Mouse (Mus musculus) neural tube, embryonic 14.5 days (tissue): ENCODE measurements around the gene H1f0. TPM values are rescaled to one million over a fixed set of nuclear protein-coding genes. Genes with fewer than 3 reads are reported as not detected.

Experiments
- ATAC-seq: fragments of 200-750 bp; cut with Nextera tagmentation; 2 replicates; pipeline ENCODE4 v1.8.0; 2017; ENCODE audit warnings: low read depth, mild to moderate bottlenecking, moderate TSS enrichment, moderate library complexity
- H3K27ac ChIP-seq: fragments of 300-500 bp; sonication (generic); 2 replicates; pipeline ENCODE4 v1.5.1; 2014; ENCODE audit warnings: low read depth, mild to moderate bottlenecking, control low read depth, low read length, moderate library complexity, mixed read lengths
- H3K27me3 ChIP-seq: fragments of 300-500 bp; sonication (generic); 2 replicates; pipeline ENCODE4 v1.6.1; 2014; ENCODE audit warnings: low read length; ENCODE audit not compliant: control insufficient read depth, insufficient read depth
- H3K36me3 ChIP-seq: fragments of 300-500 bp; sonication (generic); 2 replicates; pipeline ENCODE4 v1.6.1; 2014; ENCODE audit warnings: low read length, mixed read lengths; ENCODE audit not compliant: control insufficient read depth, insufficient read depth
- H3K4me1 ChIP-seq: fragments of 300-500 bp; sonication (generic); 2 replicates; pipeline ENCODE4 v1.6.1; 2014; ENCODE audit warnings: low read length; ENCODE audit not compliant: control insufficient read depth, insufficient read depth
- H3K4me2 ChIP-seq: fragments of 300-500 bp; sonication (generic); 2 replicates; pipeline ENCODE4 v1.6.1; 2014; ENCODE audit warnings: mild to moderate bottlenecking, low read depth, low read length, control low read depth
- H3K4me3 ChIP-seq: fragments of 300-500 bp; sonication (generic); 2 replicates; pipeline ENCODE4 v1.5.1; 2014; ENCODE audit warnings: low read depth, low read length, control low read depth, mixed read lengths
- H3K9ac ChIP-seq: fragments of 300-500 bp; sonication (generic); replicated peaks from 2 replicates; pipeline ENCODE4 v1.6.1; 2014; ENCODE audit warnings: low read depth, mild to moderate bottlenecking, control low read depth, low read length, mixed read lengths
- H3K9me3 ChIP-seq: fragments of 300-500 bp; sonication (generic); 2 replicates; pipeline ENCODE4 v1.6.1; 2016; ENCODE audit warnings: low read length; ENCODE audit not compliant: control insufficient read depth
- WGBS: fragments of 180-500 bp; shearing (Covaris S2); extraction: QIAGEN DNeasy Blood & Tissue Kit; methylation state at CpG from one replicate; pipeline ENCODE4 v1.1.7; 2014; 5-methylcytosine and 5-hydroxymethylcytosine counted together
- polyA plus RNA-seq: library from polyadenylated mRNA; unstranded; fragments of >200 nt; fragmentation: Nextera tagmentation; extraction: Ambion mirVana; gene quantifications from 2 replicates; pipeline ENCODE4 v1.2.1, GENCODE M21; 2014

The H1f0 gene
- polyA plus RNA-seq, result 45.6 and 126 TPM in 2 replicates

DNA sequence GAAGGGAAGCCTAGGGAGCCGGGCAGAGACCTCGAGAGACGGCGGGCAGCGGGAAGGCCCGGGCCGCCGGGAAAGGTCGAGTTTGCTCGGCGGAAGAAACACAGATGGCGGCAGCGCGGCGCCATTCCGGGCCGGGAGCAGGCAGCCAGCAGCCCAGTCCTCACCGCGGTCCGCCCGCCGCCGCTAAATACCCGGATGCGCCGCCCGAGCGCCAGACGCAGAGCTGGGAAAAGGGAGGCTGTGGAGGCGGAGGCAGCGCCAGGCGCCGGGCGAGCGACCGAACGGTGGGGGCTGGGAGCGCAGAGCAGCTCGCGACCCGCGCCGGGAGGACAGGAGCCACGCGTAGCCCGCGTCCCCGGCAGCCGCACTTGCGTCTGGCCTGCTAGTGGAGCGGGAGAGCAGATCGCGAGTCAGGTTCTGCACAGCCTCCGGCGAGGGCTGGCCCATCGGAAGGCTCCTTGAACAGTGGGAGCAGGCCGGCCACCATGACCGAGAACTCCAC, at the start of gene H1f0:
H1f0 (plus strand) TSS at position 214 of the 502 bp plus-strand sequence.
- H3K4me1 ChIP-seq, result peaks cover 28% of the 10 kb centered on the region
- peak within 1 kb of the TSS; percentile 99 for H3K9ac ChIP-seq
- WGBS, result under 1% methylated on average over 53 of the region's 58 CpGs
- H3K36me3 ChIP-seq, result no peaks in the 10 kb centered on the region
- H3K27me3 ChIP-seq, result no peaks in the 10 kb centered on the region
- ATAC-seq, result peak; percentile 88
- H3K9me3 ChIP-seq, result no peaks in the 10 kb centered on the region
- peak within 1 kb of the TSS; percentile 75 for H3K4me3 ChIP-seq
- peak within 1 kb of the TSS; percentile 99 for H3K4me2 ChIP-seq
- H3K27ac ChIP-seq, result peak within 1 kb of the TSS; percentile 97

- Histone ChIP-seq H3K4me3 (no peak overlapping the region), H3K36me3 (no peaks in the 10 kb centered on the region), H3K9me3 (no peaks in the 10 kb centered on the region), H3K4me2 (no peak overlapping the region), H3K4me1 (0 out of 2 replicates have a peak, but pooled peaks cover 14% of the 10 kb centered on the region), H3K27ac (no peak overlapping the region), H3K9ac (no peak overlapping the region), H3K27me3 (no peaks in the 10 kb centered on the region)
- 37% methylated on average over 4 of the region's 4 CpGs for WGBS
- ATAC-seq, result no peak; the same call in 1 of the 2 replicates
Measured at GRCm38 (mm10) chr15:78978875-78979274, 49.4 kb upstream of the H1f0 start.

DNA sequence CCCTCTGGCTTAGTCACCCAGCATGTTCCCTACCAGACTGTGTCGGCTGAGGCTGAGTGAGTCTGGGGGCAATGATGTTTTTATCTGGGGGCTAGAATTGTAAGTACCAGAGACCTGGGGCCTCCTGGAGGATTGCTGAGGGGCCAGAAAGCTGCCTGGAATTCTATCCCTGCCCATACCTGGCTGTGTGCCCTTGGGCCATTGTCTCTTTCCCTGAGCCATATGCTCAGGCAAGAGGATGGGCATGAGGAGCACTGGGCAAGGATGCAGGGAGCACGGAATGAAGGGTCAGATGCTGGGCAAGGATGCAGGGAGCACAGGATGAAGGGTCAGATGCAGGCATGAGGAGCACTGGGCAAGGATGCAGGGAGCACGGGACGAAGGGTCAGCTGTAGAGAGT, 48.2 kb upstream of the H1f0 start:
- Histone ChIP-seq H3K27me3 (no peaks in the 10 kb centered on the region), H3K4me2 (no peak overlapping the region), H3K36me3 (no peaks in the 10 kb centered on the region), H3K4me1 (0 out of 2 replicates have a peak, but pooled peaks cover 16% of the 10 kb centered on the region), H3K4me3 (no peak overlapping the region), H3K9ac (no peak overlapping the region), H3K27ac (no peak overlapping the region), H3K9me3 (no peaks in the 10 kb centered on the region)
- no peak for ATAC-seq
- 88% methylated on average over 4 of the region's 4 CpGs for WGBS

- H3K27ac ChIP-seq, result peak overlapping the region; percentile 70
- no peaks in the 10 kb centered on the region for H3K27me3 ChIP-seq
- H3K9ac ChIP-seq, result peak overlapping the region; percentile 42; the same call in 1 of the 2 replicates
- ATAC-seq, result peak; percentile 82
- H3K4me1 ChIP-seq, result peaks cover 20% of the 10 kb centered on the region
- no peaks in the 10 kb centered on the region for H3K9me3 ChIP-seq
- H3K36me3 ChIP-seq, result no peaks in the 10 kb centered on the region
- H3K4me2 ChIP-seq, result peak overlapping the region; percentile 64
- H3K4me3 ChIP-seq, result peak overlapping the region; percentile 47
- WGBS, result 1% methylated on average over 56 of the region's 67 CpGs
Measured at GRCm38 (mm10) chr15:78982658-78983435, 45.4 kb upstream of the H1f0 start.

DNA sequence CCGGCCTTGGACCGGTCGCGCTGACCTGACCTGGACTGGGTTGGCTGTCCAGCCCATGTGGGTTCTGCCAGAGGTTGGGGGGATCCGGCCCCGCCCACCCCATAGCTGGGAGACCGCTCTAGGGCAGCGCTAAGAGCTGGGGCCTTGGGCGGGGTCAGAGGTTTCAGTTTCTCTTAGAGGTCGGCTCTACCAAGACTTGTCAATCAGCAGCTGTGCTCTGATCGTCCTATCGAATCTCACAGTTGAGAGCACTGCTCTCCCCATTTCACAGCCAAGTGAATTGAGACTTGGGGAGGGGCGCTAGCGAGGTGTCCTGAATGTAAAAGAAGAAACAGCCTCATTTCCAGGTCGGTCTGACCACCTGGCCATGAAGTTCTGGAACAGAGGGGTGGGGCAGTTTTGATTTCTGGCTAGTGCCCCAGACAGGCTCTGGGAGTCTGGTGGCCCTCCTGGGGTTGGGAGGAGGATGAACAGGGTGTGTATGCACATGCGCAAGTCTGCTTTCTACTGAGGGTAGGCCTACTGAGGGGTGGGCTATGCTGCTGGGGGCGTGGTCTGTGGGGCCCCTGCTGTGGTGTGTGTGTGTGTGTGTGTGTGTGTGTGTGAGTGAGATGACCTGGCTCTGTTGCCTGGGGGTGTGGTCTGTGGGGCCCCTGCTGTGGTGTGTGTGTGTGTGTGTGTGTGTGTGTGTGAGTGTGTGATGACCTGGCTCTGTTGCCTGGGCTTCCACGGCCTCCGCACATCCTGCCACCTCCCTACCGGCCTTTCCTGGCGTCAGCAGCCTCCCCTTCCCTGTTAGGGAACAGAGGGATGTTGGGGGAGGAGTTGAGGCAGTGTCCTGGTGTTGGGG, 44.6 kb upstream of the H1f0 start:
- peaks cover 24% of the 10 kb centered on the region for H3K4me1 ChIP-seq
- H3K4me2 ChIP-seq, result peak overlapping the region; percentile 64
- peak overlapping the region; percentile 42; the same call in 1 of the 2 replicates for H3K9ac ChIP-seq
- no peaks in the 10 kb centered on the region for H3K9me3 ChIP-seq
- H3K27me3 ChIP-seq, result no peaks in the 10 kb centered on the region
- peak overlapping the region; percentile 70 for H3K27ac ChIP-seq
- no peaks in the 10 kb centered on the region for H3K36me3 ChIP-seq
- peak overlapping the region; percentile 47 for H3K4me3 ChIP-seq
- under 1% methylated on average over 21 of the region's 21 CpGs for WGBS
- ATAC-seq, result peak; percentile 48

DNA sequence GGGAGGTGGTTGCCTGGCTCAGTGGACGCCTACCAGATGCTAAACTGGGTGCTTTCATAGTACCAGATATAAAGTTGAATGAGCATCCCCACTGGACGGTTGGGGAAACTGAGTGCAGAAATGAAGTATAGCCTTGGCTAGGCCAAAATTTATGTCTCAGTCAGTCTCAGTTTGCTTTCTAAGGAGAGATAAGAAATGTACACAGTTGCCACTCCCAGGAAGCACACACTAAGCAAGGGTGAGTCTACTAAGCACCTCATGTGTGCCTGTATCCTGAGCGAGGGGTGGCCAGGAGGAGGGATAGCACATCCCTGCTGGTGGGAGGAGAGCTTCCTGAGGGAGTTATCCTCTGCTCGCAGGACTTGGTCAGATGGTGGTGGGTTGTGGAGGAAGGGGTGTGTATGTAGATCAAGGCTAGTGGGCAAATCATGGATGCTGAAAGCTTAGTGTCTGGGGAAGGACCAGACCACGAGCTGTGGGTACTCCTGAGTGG, 43.9 kb upstream of the H1f0 start:
- WGBS, result 43% methylated on average over 5 of the region's 5 CpGs
- Histone ChIP-seq H3K4me3 (no peak overlapping the region), H3K4me1 (peaks cover 21% of the 10 kb centered on the region), H3K9ac (no peak overlapping the region), H3K27ac (no peak overlapping the region), H3K9me3 (no peaks in the 10 kb centered on the region), H3K4me2 (peak overlapping the region; percentile 64; the same call in 1 of the 2 replicates), H3K36me3 (no peaks in the 10 kb centered on the region), H3K27me3 (no peaks in the 10 kb centered on the region)
- ATAC-seq, result no peak

DNA sequence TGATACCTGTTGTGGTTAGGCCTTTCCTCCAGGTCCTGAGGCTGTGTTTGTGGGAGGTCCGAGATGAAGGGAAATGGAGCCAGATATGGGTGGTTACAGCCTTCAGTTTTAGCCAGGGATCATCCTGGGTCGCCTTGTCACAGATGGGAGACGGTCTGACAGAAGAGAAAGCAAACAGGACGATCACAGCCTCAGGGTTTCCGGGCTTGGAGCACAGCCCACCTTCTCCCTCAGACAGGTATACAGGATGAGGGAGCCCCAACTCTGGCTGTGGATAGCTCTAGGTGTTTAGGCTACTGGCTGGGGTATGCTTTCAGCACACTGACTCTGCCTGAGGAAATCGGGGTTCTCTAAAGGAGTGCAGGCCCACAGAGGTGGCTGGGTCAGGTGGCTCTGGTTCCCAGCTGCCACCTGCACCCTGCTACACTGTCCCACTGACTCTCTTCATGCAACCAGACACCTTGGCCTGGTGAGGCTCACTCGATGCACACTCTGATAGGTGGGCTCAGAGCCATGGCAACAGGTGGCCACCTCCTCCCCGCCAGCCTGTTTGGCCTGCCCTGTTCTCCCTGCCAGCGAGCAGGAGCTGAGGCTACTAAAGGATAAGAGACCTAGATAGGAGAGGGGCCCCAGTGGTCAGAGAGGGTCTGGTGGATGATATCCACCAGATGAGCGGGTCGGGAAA, 41.6 kb upstream of the H1f0 start:
- 82% methylated on average over 11 of the region's 11 CpGs for WGBS

GRCm38 (mm10) chr15:78988499-78988971, 39.7 kb upstream of the H1f0 start:
- WGBS, result 46% methylated on average over 14 of the region's 14 CpGs

More for the DNA sequence above, 41.6 kb upstream of the H1f0 start:
- no peak overlapping the region for H3K27ac ChIP-seq
- no peak overlapping the region for H3K4me2 ChIP-seq
- no peak overlapping the region for H3K4me3 ChIP-seq
- H3K9ac ChIP-seq, result no peak overlapping the region
- H3K4me1 ChIP-seq, result peaks cover 21% of the 10 kb centered on the region
- no peaks in the 10 kb centered on the region for H3K9me3 ChIP-seq
- no peak for ATAC-seq
- H3K27me3 ChIP-seq, result no peaks in the 10 kb centered on the region
- H3K36me3 ChIP-seq, result peaks cover 12% of the 10 kb centered on the region; the same call in 1 of the 2 replicates

More at GRCm38 (mm10) chr15:78988499-78988971, 39.7 kb upstream of the H1f0 start:
- Histone ChIP-seq H3K9me3 (no peaks in the 10 kb centered on the region), H3K27ac (no peak overlapping the region), H3K4me1 (peaks cover 16% of the 10 kb centered on the region), H3K4me3 (no peak overlapping the region), H3K27me3 (no peaks in the 10 kb centered on the region), H3K9ac (no peak overlapping the region), H3K36me3 (peaks cover 25% of the 10 kb centered on the region), H3K4me2 (no peak overlapping the region)
- peak; percentile 77 for ATAC-seq
